Mouse (Mus musculus): ENCODE results near the gene Golga4. TPM values are rescaled to one million over a fixed set of nuclear protein-coding genes. Genes with fewer than 3 reads are reported as not detected.

Gene Golga4
- polyA plus RNA-seq, 1 experiment from 2014 or later: 68.6 TPM

GRCm38 (mm10) chr9:118478839-118479507, 27.1 kb upstream of the Golga4 start:
- Histone ChIP-seq H3K27me3 (peaks cover 89% of the 10 kb centered on the region), H3K27ac (no peak overlapping the region)
- peak; percentile 59; the same call in 1 of the 2 replicates for ATAC-seq (ENCODE audit: insufficient number of reproducible peaks, insufficient read depth, low FRiP score, low TSS enrichment)

GRCm38 (mm10) chr9:118479508-118480291, 26.4 kb upstream of the Golga4 start:
- 2% methylated on average over 23 of the region's 23 CpGs for WGBS
- H3K9ac ChIP-seq: no peak overlapping the region
- ATAC-seq (ENCODE audit: insufficient number of reproducible peaks, insufficient read depth, low FRiP score, low TSS enrichment): no peak
- no peaks in the 10 kb centered on the region for H3K9me3 ChIP-seq
- H3K4me1 ChIP-seq: peaks cover 11% of the 10 kb centered on the region
- H3K27ac ChIP-seq: no peak overlapping the region
- H3K36me3 ChIP-seq: no peaks in the 10 kb centered on the region
- peaks cover 91% of the 10 kb centered on the region for H3K27me3 ChIP-seq
- no peak overlapping the region for H3K4me2 ChIP-seq (replicated peaks)
- peak overlapping the region; percentile 38; the same call in 1 of the 2 replicates for H3K4me3 ChIP-seq

More at GRCm38 (mm10) chr9:118478839-118479507, 27.1 kb upstream of the Golga4 start:
- Histone ChIP-seq H3K4me3 (peak overlapping the region; percentile 38), H3K4me2 (replicated peaks) (peak overlapping the region; percentile 53), H3K4me1 (peaks cover 11% of the 10 kb centered on the region), H3K9ac (no peak overlapping the region), H3K36me3 (no peaks in the 10 kb centered on the region), H3K9me3 (no peaks in the 10 kb centered on the region)
- under 1% methylated on average over 73 of the region's 87 CpGs for WGBS

GRCm38 (mm10) chr9:118480292-118480690, 25.8 kb upstream of the Golga4 start:
- H3K36me3 ChIP-seq: no peaks in the 10 kb centered on the region
- H3K27me3 ChIP-seq: peaks cover 91% of the 10 kb centered on the region
- 2% methylated on average over 14 of the region's 14 CpGs for WGBS
- peaks cover 11% of the 10 kb centered on the region for H3K4me1 ChIP-seq
- no peaks in the 10 kb centered on the region for H3K9me3 ChIP-seq
- H3K4me3 ChIP-seq: no peak overlapping the region
- no peak for ATAC-seq (ENCODE audit: insufficient number of reproducible peaks, insufficient read depth, low FRiP score, low TSS enrichment)
- H3K4me2 ChIP-seq (replicated peaks): no peak overlapping the region
- H3K27ac ChIP-seq: no peak overlapping the region
- H3K9ac ChIP-seq: no peak overlapping the region

GRCm38 (mm10) chr9:118482210-118482609, 23.9 kb upstream of the Golga4 start:
- no peak overlapping the region for H3K27ac ChIP-seq

GRCm38 (mm10) chr9:118486361-118487095, 19.5 kb upstream of the Golga4 start:
- Histone ChIP-seq H3K27me3 (peaks cover 78% of the 10 kb centered on the region), H3K27ac (no peak overlapping the region), H3K4me3 (peak overlapping the region; percentile 7; the same call in 1 of the 2 replicates), H3K4me1 (peaks cover 16% of the 10 kb centered on the region; the same call in 1 of the 2 replicates), H3K9me3 (no peaks in the 10 kb centered on the region), H3K9ac (no peak overlapping the region), H3K4me2 (replicated peaks) (no peak overlapping the region), H3K36me3 (no peaks in the 10 kb centered on the region)
- no peak for ATAC-seq (ENCODE audit: insufficient number of reproducible peaks, insufficient read depth, low FRiP score, low TSS enrichment)
- under 1% methylated on average over 32 of the region's 32 CpGs for WGBS

More at GRCm38 (mm10) chr9:118482210-118482609, 23.9 kb upstream of the Golga4 start:
- Histone ChIP-seq H3K4me1 (peaks cover 16% of the 10 kb centered on the region), H3K9me3 (no peaks in the 10 kb centered on the region), H3K36me3 (no peaks in the 10 kb centered on the region), H3K4me3 (no peak overlapping the region), H3K9ac (no peak overlapping the region), H3K4me2 (replicated peaks) (no peak overlapping the region), H3K27me3 (peaks cover 97% of the 10 kb centered on the region)
- ATAC-seq (ENCODE audit: insufficient number of reproducible peaks, insufficient read depth, low FRiP score, low TSS enrichment): no peak
- 71% methylated on average over 10 of the region's 10 CpGs for WGBS

- Histone ChIP-seq H3K4me1 (peaks cover 16% of the 10 kb centered on the region; the same call in 1 of the 2 replicates), H3K27me3 (peaks cover 74% of the 10 kb centered on the region), H3K27ac (no peak overlapping the region), H3K4me2 (replicated peaks) (no peak overlapping the region), H3K4me3 (peak overlapping the region; percentile 7; the same call in 1 of the 2 replicates), H3K9me3 (no peaks in the 10 kb centered on the region), H3K9ac (no peak overlapping the region), H3K36me3 (no peaks in the 10 kb centered on the region)
- 0% methylated on average over 9 of the region's 9 CpGs for WGBS
- no peak for ATAC-seq (ENCODE audit: insufficient number of reproducible peaks, insufficient read depth, low FRiP score, low TSS enrichment)
Observed at GRCm38 (mm10) chr9:118487096-118487395, 19.0 kb upstream of the Golga4 start.

GRCm38 (mm10) chr9:118487636-118488035, 18.4 kb upstream of the Golga4 start:
- H3K36me3 ChIP-seq: no peaks in the 10 kb centered on the region
- peaks cover 70% of the 10 kb centered on the region for H3K27me3 ChIP-seq

GRCm38 (mm10) chr9:118488138-118488895, 17.8 kb upstream of the Golga4 start:
- H3K27me3 ChIP-seq: peaks cover 64% of the 10 kb centered on the region

More at GRCm38 (mm10) chr9:118487636-118488035, 18.4 kb upstream of the Golga4 start:
- peak overlapping the region; percentile 50 for H3K4me2 ChIP-seq (replicated peaks)
- H3K27ac ChIP-seq: no peak overlapping the region
- H3K9ac ChIP-seq: no peak overlapping the region
- ATAC-seq (ENCODE audit: insufficient number of reproducible peaks, insufficient read depth, low FRiP score, low TSS enrichment): no peak
- WGBS: under 1% methylated on average over 22 of the region's 22 CpGs
- peak overlapping the region; percentile 27 for H3K4me3 ChIP-seq
- no peaks in the 10 kb centered on the region for H3K9me3 ChIP-seq
- H3K4me1 ChIP-seq: peaks cover 16% of the 10 kb centered on the region; the same call in 1 of the 2 replicates

GRCm38 (mm10) chr9:118488896-118489578, 17.0 kb upstream of the Golga4 start:
- Histone ChIP-seq H3K4me1 (peaks cover 16% of the 10 kb centered on the region; the same call in 1 of the 2 replicates), H3K36me3 (no peaks in the 10 kb centered on the region), H3K9me3 (no peaks in the 10 kb centered on the region), H3K9ac (no peak overlapping the region), H3K4me2 (replicated peaks) (peak overlapping the region; percentile 50), H3K4me3 (peak overlapping the region; percentile 27), H3K27me3 (peaks cover 56% of the 10 kb centered on the region), H3K27ac (no peak overlapping the region)
- ATAC-seq (ENCODE audit: insufficient number of reproducible peaks, insufficient read depth, low FRiP score, low TSS enrichment): peak; percentile 62
- under 1% methylated on average over 20 of the region's 20 CpGs for WGBS

More at GRCm38 (mm10) chr9:118488138-118488895, 17.8 kb upstream of the Golga4 start:
- Histone ChIP-seq H3K9ac (no peak overlapping the region), H3K4me1 (peaks cover 16% of the 10 kb centered on the region; the same call in 1 of the 2 replicates), H3K9me3 (no peaks in the 10 kb centered on the region), H3K4me2 (replicated peaks) (peak overlapping the region; percentile 50), H3K27ac (no peak overlapping the region), H3K36me3 (no peaks in the 10 kb centered on the region), H3K4me3 (peak overlapping the region; percentile 27)
- ATAC-seq (ENCODE audit: insufficient number of reproducible peaks, insufficient read depth, low FRiP score, low TSS enrichment): no peak
- under 1% methylated on average over 28 of the region's 28 CpGs for WGBS

GRCm38 (mm10) chr9:118489579-118490019, 16.5 kb upstream of the Golga4 start:
- peak; percentile 74 for ATAC-seq (ENCODE audit: insufficient number of reproducible peaks, insufficient read depth, low FRiP score, low TSS enrichment)
- 0 out of 2 replicates have a peak overlapping the region, but pooled peaks have one; percentile 19 for H3K4me3 ChIP-seq
- H3K9ac ChIP-seq: no peak overlapping the region
- WGBS: under 1% methylated on average over 16 of the region's 16 CpGs
- H3K36me3 ChIP-seq: no peaks in the 10 kb centered on the region
- peak overlapping the region; percentile 50 for H3K4me2 ChIP-seq (replicated peaks)
- peaks cover 16% of the 10 kb centered on the region; the same call in 1 of the 2 replicates for H3K4me1 ChIP-seq
- H3K27me3 ChIP-seq: peaks cover 51% of the 10 kb centered on the region
- no peaks in the 10 kb centered on the region for H3K9me3 ChIP-seq
- no peak overlapping the region for H3K27ac ChIP-seq

All from embryonic facial prominence, embryonic 12.5 days (tissue).